29 mouse cellular contexts compared by ENCODE assay signal in genomic region chr5:72621022-72621421, GRCm38 (mm10). TPM values are rescaled to one million over a fixed set of nuclear protein-coding genes. Genes with fewer than 3 reads are reported as not detected.
DNase-seq lines count a peak whose midpoint lies in the region; ATAC-seq and TF ChIP-seq lines count a peak whose summit lies in the region.
"Had no signal": no experiment of that assay in that cellular context is flagged by ENCODE, and none has a peak within 500 bp of the region (broad histone marks: within the 10 kb centered on the region; RNA-seq: fewer than 3 reads in every experiment).

No protein-coding gene starts in this region.

- WGBS in kidney, adult 2 months: 94% methylated on average over 1 of the region's 1 CpGs
- 74% methylated on average over 1 of the region's 1 CpGs for WGBS in kidney, embryonic 15.5 days

- no peak overlapping the region for H3K27ac ChIP-seq in kidney, adult 2 months (ENCODE audit: insufficient read depth, low read depth, low read length)
- no peak overlapping the region for H3K27ac ChIP-seq in kidney, embryonic 15.5 days
- H3K27ac ChIP-seq in MEL (ENCODE audit: control insufficient read depth, low read depth, low read length): no peak overlapping the region
- H3K27ac ChIP-seq in gastrocnemius, adult 2 months: no peak overlapping the region
- H3K27ac ChIP-seq: embryonic facial prominence, embryonic 15.5 days; forebrain, embryonic 10.5 days; heart, embryonic 13.5 days; hindbrain, embryonic 13.5 days; liver, embryonic 14.5 days; midbrain, embryonic 12.5 days; neural tube, embryonic 13.5 days had no signal

- no peaks in the 10 kb centered on the region for H3K4me1 ChIP-seq in kidney, adult 2 months (ENCODE audit: control insufficient read depth, insufficient read depth, low read length)
- H3K4me1 ChIP-seq in kidney, embryonic 15.5 days: no peaks in the 10 kb centered on the region
- H3K4me1 ChIP-seq in MEL (ENCODE audit: control insufficient read depth in 1 of 2, insufficient read depth in 2 of 2, low read length in 2 of 2): no peaks in the 10 kb centered on the region
- H3K4me1 ChIP-seq: embryonic facial prominence, embryonic 15.5 days; forebrain, embryonic 10.5 days; heart, embryonic 13.5 days; hindbrain, embryonic 13.5 days; midbrain, embryonic 12.5 days; neural tube, embryonic 13.5 days had no signal

- ATAC-seq in kidney, embryonic 15.5 days (replicated peaks; ENCODE audit: low FRiP score): no peak
- ATAC-seq: intestine, embryonic 16.5 days had no signal

- H3K79me2 ChIP-seq in MEL (ENCODE audit: control insufficient read depth, insufficient read depth, low read length, poor library complexity): no peaks in the 10 kb centered on the region

- no peak overlapping the region for H3K9ac ChIP-seq in kidney, embryonic 15.5 days
- no peak overlapping the region for H3K9ac ChIP-seq in MEL (ENCODE audit: control insufficient read depth, low read depth, low read length, poor library complexity, severe bottlenecking)
- H3K9ac ChIP-seq: embryonic facial prominence, embryonic 15.5 days; heart, embryonic 13.5 days; hindbrain, embryonic 13.5 days; liver, embryonic 14.5 days; midbrain, embryonic 12.5 days; neural tube, embryonic 13.5 days had no signal

- TF ChIP-seq EP300 in MEL (IDR thresholded peaks at IDR 0.05; ENCODE audit: low read depth in 1 of 2, low read length in 2 of 2): no peak

- H3K36me3 ChIP-seq in kidney, adult 2 months (ENCODE audit: control insufficient read depth, insufficient read depth, low read length): no peaks in the 10 kb centered on the region
- H3K36me3 ChIP-seq in kidney, embryonic 15.5 days: no peaks in the 10 kb centered on the region
- H3K36me3 ChIP-seq in MEL (ENCODE audit: control insufficient read depth in 1 of 2, insufficient read depth in 2 of 2, low read length in 2 of 2): no peaks in the 10 kb centered on the region
- H3K36me3 ChIP-seq: embryonic facial prominence, embryonic 15.5 days; forebrain, embryonic 10.5 days; heart, embryonic 13.5 days; hindbrain, embryonic 13.5 days; midbrain, embryonic 12.5 days; neural tube, embryonic 13.5 days had no signal

- no peaks in the 10 kb centered on the region for H3K27me3 ChIP-seq in kidney, adult 2 months (replicated peaks; ENCODE audit: control insufficient read depth, insufficient read depth, low read length)
- no peaks in the 10 kb centered on the region for H3K27me3 ChIP-seq in kidney, embryonic 15.5 days
- H3K27me3 ChIP-seq in MEL (ENCODE audit: control insufficient read depth in 1 of 2, insufficient read depth in 2 of 2, low read length in 2 of 2): peaks cover 0 to 3% of the 10 kb centered on the region in 2 experiments
- H3K27me3 ChIP-seq: embryonic facial prominence, embryonic 15.5 days; heart, embryonic 13.5 days; hindbrain, embryonic 13.5 days; midbrain, embryonic 12.5 days; neural tube, embryonic 13.5 days had no signal

- no peak for DNase-seq in kidney, adult 2 months
- DNase-seq in 416B (ENCODE audit: low read depth): peak; percentile 62
- no peak for DNase-seq in MEL (ENCODE audit: low read depth, low spot score)
- peak; percentile 7 for DNase-seq in thymus, postnatal 0 days (ENCODE audit: low spot score)
- no peak for DNase-seq in right cerebral cortex, postnatal 4 days
- DNase-seq in gastrocnemius, adult 2 months: no peak
- no peak for DNase-seq in adrenal gland, adult (ENCODE audit: inconsistent age in 2 of 2, low spot score in 1 of 2)
- DNase-seq: adrenal gland, postnatal 36 days; cerebellum, adult 18-20 months; cerebellum, postnatal 25 days; kidney, postnatal 14 days had no signal

- no peak for TF ChIP-seq POLR2A in kidney, adult 2 months (IDR thresholded peaks at IDR 0.05; ENCODE audit: low read depth, low read length)
- no peak for TF ChIP-seq POLR2A in MEL (IDR thresholded peaks at IDR 0.05; ENCODE audit: control insufficient read depth in 1 of 2, insufficient read depth in 1 of 2, low read depth in 1 of 2, low read length in 2 of 2, poor library complexity in 1 of 2)

- 0 out of 2 replicates have a peak, but pooled peaks have one; percentile 14 for TF ChIP-seq CTCF in kidney, adult 2 months (conservative IDR thresholded peaks at IDR 0.05; ENCODE audit: insufficient read depth, insufficient read length, low read depth, low read length)
- TF ChIP-seq CTCF in MEL (IDR thresholded peaks at IDR 0.05 in 2 of 3, conservative IDR thresholded peaks at IDR 0.05 in 1 of 3; ENCODE audit: control insufficient read depth in 1 of 3, insufficient read depth in 1 of 3, low read depth in 2 of 3, low read length in 3 of 3, poor library complexity in 1 of 3, severe bottlenecking in 1 of 3): peak in 1 of 3 experiments; percentile 13; a peak in 1 of 6 replicates
- no peak for TF ChIP-seq CTCF in gastrocnemius, adult 2 months (IDR thresholded peaks at IDR 0.05)

- H3K9me3 ChIP-seq in kidney, embryonic 15.5 days (replicated peaks): no peaks in the 10 kb centered on the region
- H3K9me3 ChIP-seq in MEL (replicated peaks; ENCODE audit: insufficient read depth, low read length): no peaks in the 10 kb centered on the region
- H3K9me3 ChIP-seq: embryonic facial prominence, embryonic 15.5 days; forebrain, embryonic 10.5 days; heart, embryonic 13.5 days; hindbrain, embryonic 13.5 days; midbrain, embryonic 12.5 days; neural tube, embryonic 13.5 days had no signal

- H3K4me2 ChIP-seq in kidney, embryonic 15.5 days: no peak overlapping the region
- H3K4me2 ChIP-seq: embryonic facial prominence, embryonic 15.5 days; heart, embryonic 13.5 days; hindbrain, embryonic 13.5 days; midbrain, embryonic 12.5 days; neural tube, embryonic 13.5 days had no signal

- intact Hi-C loops in gastrocnemius, adult 2 months (cut with DNase I): no loop called here

- TF ChIP-seq RAD21 in MEL (IDR thresholded peaks at IDR 0.05; ENCODE audit: low read depth, low read length): peak; percentile 9

- no peak overlapping the region for H3K4me3 ChIP-seq in kidney, adult 2 months (ENCODE audit: insufficient read depth, low read depth, low read length)
- H3K4me3 ChIP-seq in kidney, embryonic 15.5 days (replicated peaks): no peak overlapping the region
- H3K4me3 ChIP-seq in MEL (ENCODE audit: control insufficient read depth in 1 of 2, insufficient read depth in 1 of 2, low read depth in 2 of 2, low read length in 2 of 2): no peak overlapping the region
- no peak overlapping the region for H3K4me3 ChIP-seq in gastrocnemius, adult 2 months
- H3K4me3 ChIP-seq: embryonic facial prominence, embryonic 15.5 days; forebrain, embryonic 10.5 days; heart, embryonic 13.5 days; hindbrain, embryonic 13.5 days; midbrain, embryonic 12.5 days; neural tube, embryonic 13.5 days had no signal

TF ChIP-seq in MEL, 35 proteins besides CTCF, POLR2A, EP300 and RAD21:
- TF ChIP-seq SMC3 (IDR thresholded peaks at IDR 0.05; ENCODE audit: low read depth, low read length) (peak; percentile 19; the same call in 1 of the 2 replicates), MXI1 (IDR thresholded peaks at IDR 0.05; ENCODE audit: low read depth, low read length) (no peak), ZKSCAN1 (IDR thresholded peaks at IDR 0.05; ENCODE audit: low read depth, low read length) (no peak)
TF ChIP-seq in MEL: peak in this region for 1.

RNA-seq across cellular contexts. Expression of gene Cnga1, which starts 23.1 kb away (rescaled TPM):
- not detected in 2 replicates for polyA plus RNA-seq in kidney, adult 2 months (2012; rRNA removed)
- polyA plus RNA-seq in kidney, embryonic 15.5 days (2015; fragmentation: Nextera tagmentation; extraction: Ambion mirVana): not detected in 2 replicates
- total RNA-seq in MEL (2012; rRNA removed): 0.10 TPM in 1 of 2 replicates, not detected in the other
- polyA plus RNA-seq in MEL (2012; ENCODE audit: insufficient read depth in 1 of 2, insufficient read length in 2 of 2, low read depth in 1 of 2, low replicate concordance in 2 of 2, missing spikeins in 1 of 2): under 1 TPM in 1 of 2 experiments, not detected in 1; 0.04 TPM
- polyA plus RNA-seq in thymus, postnatal 0 days (2015; fragmentation: Nextera tagmentation; extraction: Ambion mirVana): 2.0 and 2.1 TPM in 2 replicates
- total RNA-seq in gastrocnemius, adult 2 months (2021): not detected
- total RNA-seq: adrenal gland, postnatal 36 days; gastrocnemius, adult 8-10 months; granulocyte monocyte progenitor cell, adult 5-6 weeks; heart, postnatal 25 days; layer of hippocampus, adult 8-10 months; left cerebral cortex, adult 8-10 months; megakaryocyte progenitor cell, adult 5-6 weeks had no signal
- polyA plus RNA-seq: embryonic facial prominence, embryonic 15.5 days; forebrain, embryonic 10.5 days; heart, embryonic 13.5 days; hindbrain, embryonic 13.5 days; intestine, embryonic 16.5 days; limb, embryonic 11.5 days; liver, embryonic 14.5 days; lung, embryonic 16.5 days; midbrain, embryonic 12.5 days; neural tube, embryonic 13.5 days had no signal

RNA-seq across cellular contexts. Expression of gene Nipal1, which starts 26.6 kb away (rescaled TPM):
- polyA plus RNA-seq in kidney, adult 2 months (2012; rRNA removed): 0.70 and 1.2 TPM in 2 replicates
- 2.8 and 3.1 TPM in 2 replicates for polyA plus RNA-seq in kidney, embryonic 15.5 days (2015; fragmentation: Nextera tagmentation; extraction: Ambion mirVana)
- 0.13 TPM in 1 of 2 replicates, not detected in the other for total RNA-seq in MEL (2012; rRNA removed)
- polyA plus RNA-seq in MEL (2012; ENCODE audit: insufficient read depth in 1 of 2, insufficient read length in 2 of 2, low read depth in 1 of 2, low replicate concordance in 2 of 2, missing spikeins in 1 of 2): under 1 TPM in 1 of 2 experiments, not detected in 1; 0.35 TPM
- 5.0 and 8.4 TPM in 2 replicates for polyA plus RNA-seq in thymus, postnatal 0 days (2015; fragmentation: Nextera tagmentation; extraction: Ambion mirVana)
- not detected for total RNA-seq in gastrocnemius, adult 2 months (2021)
- total RNA-seq: granulocyte monocyte progenitor cell, adult 5-6 weeks; heart, postnatal 25 days; layer of hippocampus, adult 8-10 months; left cerebral cortex, adult 8-10 months; megakaryocyte progenitor cell, adult 5-6 weeks had no signal

RNA-seq across cellular contexts. Expression of gene Gm5868, which starts 33.7 kb away (rescaled TPM):
- 0.13 and 0.33 TPM in 2 replicates for polyA plus RNA-seq in kidney, adult 2 months (2012; rRNA removed)
- 0.23 and 0.58 TPM in 2 replicates for polyA plus RNA-seq in kidney, embryonic 15.5 days (2015; fragmentation: Nextera tagmentation; extraction: Ambion mirVana)
- not detected in 2 replicates for total RNA-seq in MEL (2012; rRNA removed)
- not detected for polyA plus RNA-seq in MEL (2012; ENCODE audit: insufficient read depth in 1 of 2, insufficient read length in 2 of 2, low read depth in 1 of 2, low replicate concordance in 2 of 2, missing spikeins in 1 of 2)
- not detected in 2 replicates for polyA plus RNA-seq in thymus, postnatal 0 days (2015; fragmentation: Nextera tagmentation; extraction: Ambion mirVana)
- not detected for total RNA-seq in gastrocnemius, adult 2 months (2021)
- total RNA-seq: gastrocnemius, adult 8-10 months; granulocyte monocyte progenitor cell, adult 5-6 weeks; heart, postnatal 25 days; megakaryocyte progenitor cell, adult 5-6 weeks; monocyte, adult 5-6 weeks had no signal
- polyA plus RNA-seq: heart, embryonic 13.5 days; liver, embryonic 14.5 days; lung, embryonic 16.5 days had no signal

RNA-seq across cellular contexts. Expression of gene Zar1, which starts 40.0 kb away (rescaled TPM):
- polyA plus RNA-seq in kidney, adult 2 months (2012; rRNA removed): 0.14 and 0.15 TPM in 2 replicates
- polyA plus RNA-seq in kidney, embryonic 15.5 days (2015; fragmentation: Nextera tagmentation; extraction: Ambion mirVana): 0.39 and 0.46 TPM in 2 replicates
- not detected in 2 replicates for total RNA-seq in MEL (2012; rRNA removed)
- polyA plus RNA-seq in MEL (2012; ENCODE audit: insufficient read depth in 1 of 2, insufficient read length in 2 of 2, low read depth in 1 of 2, low replicate concordance in 2 of 2, missing spikeins in 1 of 2): under 1 TPM in 1 of 2 experiments, not detected in 1; 0.93 TPM
- polyA plus RNA-seq in thymus, postnatal 0 days (2015; fragmentation: Nextera tagmentation; extraction: Ambion mirVana): 1.0 and 1.2 TPM in 2 replicates
- total RNA-seq in gastrocnemius, adult 2 months (2021): not detected
- total RNA-seq: gastrocnemius, adult 8-10 months; granulocyte monocyte progenitor cell, adult 5-6 weeks; heart, postnatal 25 days; layer of hippocampus, adult 8-10 months; megakaryocyte progenitor cell, adult 5-6 weeks; monocyte, adult 5-6 weeks had no signal
- polyA plus RNA-seq: forebrain, embryonic 10.5 days; liver, embryonic 14.5 days; lung, embryonic 16.5 days had no signal

Comparison
In these comparisons a context has a peak if more than half of its experiments do, and no peak if none do; other contexts are left out.
1. DNase-seq: peak in 416B (single experiment) and thymus, postnatal 0 days (single experiment); none in kidney, adult 2 months (single experiment), MEL (single experiment), right cerebral cortex, postnatal 4 days (single experiment), gastrocnemius, adult 2 months (single experiment) and adrenal gland, adult (0 of 2).